Mouse (Mus musculus) testis, adult 2 months (tissue): ENCODE results near the gene Mtnr1a. TPM values are rescaled to one million over a fixed set of nuclear protein-coding genes. Genes with fewer than 3 reads are reported as not detected.
A peak's percentile ranks its signal among the peaks of the same experiment; 100 is the strongest.

Source experiments
- H3K27ac ChIP-seq: fragments of 200-500 bp; 2 replicates; pipeline ENCODE4 v1.5.1; 2012; ENCODE audit warnings: low read depth, low read length; ENCODE audit not compliant: control insufficient read depth, insufficient read depth
- H3K27me3 ChIP-seq: fragments of 200-500 bp; 2 replicates; pipeline ENCODE4 v1.6.1; 2012; ENCODE audit warnings: mild to moderate bottlenecking, low read length, moderate library complexity; ENCODE audit not compliant: control insufficient read depth, insufficient read depth
- H3K36me3 ChIP-seq: fragments of 200-500 bp; 2 replicates; pipeline ENCODE4 v1.6.1; 2012; ENCODE audit warnings: mild to moderate bottlenecking, low read length; ENCODE audit not compliant: control insufficient read depth, insufficient read depth
- H3K4me1 ChIP-seq: fragments of 200-500 bp; 2 replicates; pipeline ENCODE4 v1.6.1; 2012; ENCODE audit warnings: low read length; ENCODE audit not compliant: control insufficient read depth, insufficient read depth
- H3K4me3 ChIP-seq: fragments of 200-500 bp; 2 replicates; pipeline ENCODE4 v1.5.1; 2012; ENCODE audit warnings: low read depth, mild to moderate bottlenecking, low read length, moderate library complexity, mixed read lengths; ENCODE audit not compliant: control insufficient read depth
- CTCF ChIP-seq: fragments of 200-500 bp; IDR thresholded peaks from 2 replicates; pipeline ENCODE4 v1.5.1; 2012; ENCODE audit warnings: low read depth, mild to moderate bottlenecking, inconsistent platforms, low read length, moderate library complexity; ENCODE audit not compliant: control insufficient read depth, insufficient read depth, insufficient replicate concordance
- POLR2A ChIP-seq: fragments of 200-500 bp; IDR thresholded peaks from 2 replicates; pipeline ENCODE4 v1.6.1; 2012; ENCODE audit warnings: low read depth, mild to moderate bottlenecking, inconsistent platforms, low read length, moderate library complexity; ENCODE audit not compliant: control insufficient read depth
- polyA plus RNA-seq: library from polyadenylated mRNA; depleted of rRNA; stranded (reverse); fragments of >200 nt; gene quantifications from 2 replicates; pipeline ENCODE4 v1.2.3, GENCODE M21; 2012; rRNA removed

The Mtnr1a gene
- polyA plus RNA-seq, result 4.5 and 4.8 TPM in 2 replicates

GRCm38 (mm10) chr8:45068759-45069386 lies at the start of gene Mtnr1a:
Gene Mtnr1a, plus strand, starts transcription at chr8:45069137.
- TF ChIP-seq CTCF (peak; percentile 100), POLR2A (no peak)
- no peak within 1 kb of the TSS for H3K27ac ChIP-seq

GRCm38 (mm10) chr8:45019241-45019640 lies 49.7 kb upstream of the Mtnr1a start:
- H3K27me3 ChIP-seq, result no peaks in the 10 kb centered on the region
- H3K36me3 ChIP-seq, result no peaks in the 10 kb centered on the region; the same call in 1 of the 2 replicates
- H3K4me3 ChIP-seq, result no peak overlapping the region
- TF ChIP-seq CTCF (no peak), POLR2A (no peak)
- H3K4me1 ChIP-seq, result no peaks in the 10 kb centered on the region
- no peak overlapping the region for H3K27ac ChIP-seq

More at GRCm38 (mm10) chr8:45068759-45069386, at the start of gene Mtnr1a:
- Histone ChIP-seq H3K4me3 (peak within 1 kb of the TSS; percentile 44), H3K36me3 (no peaks in the 10 kb centered on the region), H3K27me3 (no peaks in the 10 kb centered on the region), H3K4me1 (peaks cover 3% of the 10 kb centered on the region)

- H3K27me3 ChIP-seq, result no peaks in the 10 kb centered on the region
- H3K36me3 ChIP-seq, result no peaks in the 10 kb centered on the region; the same call in 1 of the 2 replicates
Measured at GRCm38 (mm10) chr8:45021171-45021570, 47.8 kb upstream of the Mtnr1a start.

GRCm38 (mm10) chr8:45021911-45022665 lies 46.8 kb upstream of the Mtnr1a start:
- TF ChIP-seq CTCF (no peak), POLR2A (no peak)
- peak overlapping the region; percentile 27 for H3K4me3 ChIP-seq
- H3K4me1 ChIP-seq, result no peaks in the 10 kb centered on the region
- no peaks in the 10 kb centered on the region for H3K27me3 ChIP-seq
- no peaks in the 10 kb centered on the region; the same call in 1 of the 2 replicates for H3K36me3 ChIP-seq
- H3K27ac ChIP-seq, result no peak overlapping the region

More at GRCm38 (mm10) chr8:45021171-45021570, 47.8 kb upstream of the Mtnr1a start:
- Histone ChIP-seq H3K4me3 (no peak overlapping the region), H3K4me1 (no peaks in the 10 kb centered on the region), H3K27ac (no peak overlapping the region)
- TF ChIP-seq POLR2A (no peak), CTCF (no peak)

GRCm38 (mm10) chr8:45028081-45028497 lies 40.8 kb upstream of the Mtnr1a start:
- Histone ChIP-seq H3K4me3 (no peak overlapping the region), H3K27ac (no peak overlapping the region), H3K27me3 (no peaks in the 10 kb centered on the region), H3K36me3 (no peaks in the 10 kb centered on the region), H3K4me1 (no peaks in the 10 kb centered on the region)
- TF ChIP-seq CTCF (no peak), POLR2A (no peak)

GRCm38 (mm10) chr8:45038350-45038749 lies 30.6 kb upstream of the Mtnr1a start:
- Histone ChIP-seq H3K4me1 (no peaks in the 10 kb centered on the region), H3K27ac (no peak overlapping the region), H3K27me3 (no peaks in the 10 kb centered on the region), H3K4me3 (peak overlapping the region; percentile 48), H3K36me3 (no peaks in the 10 kb centered on the region)
- no peak for TF ChIP-seq POLR2A
- TF ChIP-seq CTCF, result no peak

- TF ChIP-seq POLR2A (no peak), CTCF (no peak)
- Histone ChIP-seq H3K36me3 (no peaks in the 10 kb centered on the region), H3K4me3 (peak overlapping the region; percentile 68), H3K27ac (no peak overlapping the region), H3K4me1 (peaks cover 6% of the 10 kb centered on the region; the same call in 1 of the 2 replicates), H3K27me3 (no peaks in the 10 kb centered on the region)
Measured at GRCm38 (mm10) chr8:45044160-45044559, 24.8 kb upstream of the Mtnr1a start.
